Mouse (Mus musculus) megakaryocyte, embryonic 14.5 days (primary cell): ENCODE measurements around the gene Kank2. TPM values are rescaled to one million over a fixed set of nuclear protein-coding genes. Genes with fewer than 3 reads are reported as not detected.

ENCODE experiments used
- H3K27me3 ChIP-seq: replicated peaks from 2 replicates; pipeline ENCODE3; 2012; ENCODE audit warnings: inconsistent platforms
- H3K36me3 ChIP-seq: replicated peaks from 2 replicates; pipeline ENCODE3; 2012; ENCODE audit warnings: low read length, inconsistent platforms, mixed read lengths
- H3K4me1 ChIP-seq: 2 replicates; pipeline ENCODE4 v1.6.1; 2012; ENCODE audit warnings: inconsistent platforms
- H3K4me3 ChIP-seq: replicated peaks from 2 replicates; pipeline ENCODE3; 2012; ENCODE audit warnings: moderate library complexity, mild to moderate bottlenecking, inconsistent platforms
- H3K9me3 ChIP-seq: 2 replicates; pipeline ENCODE4 v1.6.1; 2012; ENCODE audit warnings: inconsistent platforms
- FLI1 ChIP-seq: IDR thresholded peaks from 2 replicates; pipeline ENCODE4 v1.6.1; 2012; ENCODE audit warnings: low read length, inconsistent platforms, mixed read lengths
- GATA1 ChIP-seq: IDR thresholded peaks from 3 replicates; pipeline ENCODE4 v1.6.1; 2012; ENCODE audit warnings: mixed read lengths, low read length, inconsistent platforms, borderline replicate concordance
- polyA plus RNA-seq: library from polyadenylated mRNA; stranded (reverse); fragments of >175 nt; gene quantifications from 2 replicates; pipeline ENCODE4 v1.2.3, GENCODE M21; 2012; ENCODE audit warnings: low replicate concordance; ENCODE audit not compliant: insufficient read depth

The Kank2 gene
- polyA plus RNA-seq, 1 experiment = 0.51 TPM

DNA sequence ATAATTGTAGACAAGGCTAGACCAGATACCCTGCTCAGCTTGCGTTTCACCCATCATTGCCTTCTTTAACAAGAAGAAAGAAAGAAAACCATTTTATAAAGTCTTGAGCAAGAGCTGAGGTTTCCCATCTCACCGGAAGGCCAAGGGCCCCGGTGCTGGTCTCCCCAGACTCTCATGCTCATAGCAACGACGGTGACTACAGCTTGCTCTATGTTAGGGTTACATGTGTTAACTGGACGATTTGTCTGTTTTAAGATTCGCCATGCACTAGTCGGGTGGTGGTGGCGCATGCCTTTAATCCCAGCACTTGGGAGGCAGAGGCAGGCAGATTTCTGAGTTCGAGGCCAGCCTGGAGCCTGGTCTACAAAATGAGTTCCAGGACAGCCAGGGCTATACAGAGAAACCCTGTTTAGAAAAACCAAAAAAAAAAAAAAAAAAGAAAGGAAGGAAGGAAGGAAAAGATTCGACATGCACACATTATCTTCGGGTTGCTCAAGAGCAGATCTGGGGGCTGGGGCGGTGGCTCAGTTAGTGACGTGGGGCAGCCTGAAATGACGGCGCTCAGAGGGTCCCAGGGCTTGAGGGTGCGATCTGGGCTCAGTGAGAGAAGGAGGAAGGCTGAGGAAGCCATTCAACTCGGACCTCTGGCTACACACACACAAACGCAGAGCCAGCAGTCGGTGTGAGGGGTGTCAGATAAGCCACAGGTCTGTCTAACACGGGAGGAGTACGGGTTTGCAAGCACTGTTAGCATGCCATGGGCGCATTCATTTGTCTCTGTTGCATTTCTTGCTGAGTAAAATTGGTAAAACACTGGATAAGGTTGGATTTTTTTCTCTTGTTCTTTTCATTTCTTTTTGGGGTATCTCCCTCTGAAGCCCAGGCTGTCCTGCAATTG, 73.1 kb downstream of the Kank2 start:
- Histone ChIP-seq H3K36me3 (peaks cover 58% of the 10 kb centered on the region), H3K4me1 (peaks cover 84% of the 10 kb centered on the region)

DNA sequence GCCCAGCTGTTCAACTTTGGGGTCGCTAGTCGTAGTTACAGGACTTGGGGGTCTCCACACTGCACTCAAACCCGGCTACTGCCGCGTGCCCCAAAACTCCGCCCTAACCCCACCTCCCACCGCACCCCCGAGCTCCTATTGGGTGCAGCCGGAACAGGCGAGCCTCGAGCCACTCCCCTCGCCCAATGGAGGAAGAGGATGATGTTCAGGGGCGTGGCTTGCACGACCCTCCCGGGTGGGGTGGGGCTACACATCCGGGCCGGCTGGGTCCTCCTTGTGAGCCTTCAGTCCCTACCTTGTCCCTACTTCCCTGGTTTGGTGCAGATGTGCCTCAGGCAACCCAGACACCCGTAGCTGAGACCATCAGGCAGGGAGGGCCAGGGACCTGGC, 74.4 kb downstream of the Kank2 start:
- peak overlapping the region; percentile 93 for H3K4me3 ChIP-seq
- peaks cover 47% of the 10 kb centered on the region for H3K36me3 ChIP-seq
- peaks cover 86% of the 10 kb centered on the region for H3K4me1 ChIP-seq
- no peaks in the 10 kb centered on the region for H3K27me3 ChIP-seq
- no peaks in the 10 kb centered on the region for H3K9me3 ChIP-seq
- TF ChIP-seq FLI1 = no peak
- no peak for TF ChIP-seq GATA1

More for the DNA sequence above, 73.1 kb downstream of the Kank2 start:
- no peaks in the 10 kb centered on the region for H3K27me3 ChIP-seq
- H3K9me3 ChIP-seq = no peaks in the 10 kb centered on the region
- H3K4me3 ChIP-seq = peak overlapping the region; percentile 93
- TF ChIP-seq FLI1 (no peak), GATA1 (no peak)

DNA sequence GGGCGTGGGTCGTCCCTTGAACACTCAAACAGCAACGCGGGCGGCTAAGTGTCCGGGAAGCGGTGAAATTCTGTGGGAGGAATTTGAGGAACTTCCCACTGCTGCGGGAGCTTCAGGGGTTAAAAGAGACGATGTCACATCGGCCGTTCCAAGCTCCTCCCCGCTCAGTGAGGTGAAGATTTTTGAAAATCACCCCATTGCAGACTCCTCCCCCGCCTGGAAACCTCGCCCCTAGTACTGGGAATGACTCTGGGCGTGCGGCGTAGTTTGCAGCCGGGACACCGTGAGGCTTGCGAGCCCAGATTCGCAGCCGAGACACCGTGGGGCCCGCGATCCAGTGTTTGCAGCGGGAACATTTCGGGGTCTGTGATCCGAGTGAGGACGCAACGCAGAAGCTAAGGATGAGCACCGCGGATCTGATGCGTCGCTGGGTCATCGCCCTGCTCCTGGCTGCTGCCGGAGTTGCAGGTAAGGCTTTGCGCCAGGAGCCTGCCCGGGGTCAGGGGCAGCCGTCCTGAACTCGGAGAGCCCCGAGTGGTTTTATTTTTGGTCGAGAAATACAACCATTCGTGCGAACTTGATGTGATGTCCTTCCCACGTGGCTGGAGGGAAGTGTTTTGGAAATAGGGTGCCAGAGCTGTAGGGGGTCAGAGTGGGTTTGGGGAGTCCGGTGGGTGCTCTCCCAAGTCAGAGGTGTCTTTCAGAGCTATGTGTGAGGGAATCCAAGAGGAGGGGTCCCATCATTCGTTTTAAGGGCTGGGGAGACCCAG, 75.0 kb downstream of the Kank2 start, which contains the start of gene Ldlr:
TSS of gene Ldlr (plus strand) at position 107 of the 770 bp plus-strand sequence.
- H3K9me3 ChIP-seq = no peaks in the 10 kb centered on the region
- no peak for TF ChIP-seq GATA1
- TF ChIP-seq FLI1 = no peak
- peaks cover 41% of the 10 kb centered on the region for H3K36me3 ChIP-seq
- no peaks in the 10 kb centered on the region for H3K27me3 ChIP-seq
- H3K4me3 ChIP-seq = peak within 1 kb of the TSS; percentile 93
- H3K4me1 ChIP-seq = peaks cover 86% of the 10 kb centered on the region

DNA sequence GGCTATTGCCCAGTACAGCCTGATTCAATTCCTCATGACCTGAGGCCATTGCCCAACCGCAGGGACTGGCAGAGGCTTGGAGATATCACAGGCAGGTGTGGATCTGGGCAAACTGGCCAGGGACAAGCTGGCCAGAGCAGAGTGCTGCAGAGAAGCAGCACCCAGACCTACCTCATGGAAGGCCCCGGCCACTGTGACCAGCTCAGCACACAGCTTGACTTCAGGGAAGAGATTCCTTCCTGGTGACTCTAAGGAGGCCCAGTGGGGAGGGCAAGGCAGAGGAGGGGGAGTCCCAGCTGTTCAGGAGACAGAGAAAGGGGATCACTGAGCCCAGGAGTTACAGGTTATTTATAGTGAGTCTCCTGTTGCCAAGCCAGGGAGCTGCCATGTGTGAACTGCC, 77.5 kb downstream of the Kank2 start:
- Histone ChIP-seq H3K36me3 (peaks cover 20% of the 10 kb centered on the region), H3K9me3 (no peaks in the 10 kb centered on the region)

DNA sequence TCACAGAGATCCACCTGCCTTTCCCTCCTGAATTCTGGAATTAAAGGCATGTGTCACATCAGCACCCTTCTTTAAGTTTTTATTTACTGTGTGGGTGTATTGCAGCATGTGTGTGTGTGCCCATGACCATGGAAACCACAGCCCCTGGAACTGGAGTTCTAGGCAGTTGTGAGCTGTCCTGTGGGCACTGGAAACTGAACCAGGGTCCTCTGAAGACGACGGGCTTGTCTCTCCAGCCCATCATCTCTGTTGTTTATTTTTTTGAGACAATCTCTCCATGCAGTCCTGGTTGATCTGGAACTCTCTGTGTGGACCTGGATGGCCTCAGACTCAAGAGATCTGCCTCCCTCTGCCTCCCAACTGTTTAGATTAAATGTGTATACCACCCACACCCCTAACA, 81.5 kb downstream of the Kank2 start:
- Histone ChIP-seq H3K4me3 (no peak overlapping the region), H3K4me1 (peaks cover 73% of the 10 kb centered on the region)
- no peak for TF ChIP-seq GATA1

More for the DNA sequence above, 77.5 kb downstream of the Kank2 start:
- Histone ChIP-seq H3K27me3 (no peaks in the 10 kb centered on the region), H3K4me1 (peaks cover 81% of the 10 kb centered on the region), H3K4me3 (no peak overlapping the region)
- TF ChIP-seq GATA1 (no peak), FLI1 (no peak)

More for the DNA sequence above, 81.5 kb downstream of the Kank2 start:
- Histone ChIP-seq H3K36me3 (peaks cover 18% of the 10 kb centered on the region), H3K27me3 (no peaks in the 10 kb centered on the region), H3K9me3 (0 out of 2 replicates have a peak, but pooled peaks cover 4% of the 10 kb centered on the region)

Other genes with a start within 250 kb of the Kank2 start
- 4.0 and 8.8 TPM in 2 replicates for gene Timm29, start 206.0 kb downstream of the Kank2 start, polyA plus RNA-seq
- gene Yipf2, start 205.9 kb downstream of the Kank2 start, polyA plus RNA-seq = 3.6 and 8.0 TPM in 2 replicates
- gene Smarca4, start 182.6 kb downstream of the Kank2 start, polyA plus RNA-seq = 87.8 and 89.2 TPM in 2 replicates
- 26.9 and 39.5 TPM in 2 replicates for gene Ldlr, start 75.3 kb downstream of the Kank2 start, polyA plus RNA-seq
- gene Spc24, start 38.4 kb downstream of the Kank2 start, polyA plus RNA-seq = 19.2 and 58.4 TPM in 2 replicates
- not detected in 2 replicates for gene Angptl8, start 36.8 kb upstream of the Kank2 start, polyA plus RNA-seq
- 1.1 and 3.0 TPM in 2 replicates for gene Dock6, start 53.9 kb upstream of the Kank2 start, polyA plus RNA-seq
- 1.7 and 4.9 TPM in 2 replicates for gene Rab3d, start 119.4 kb upstream of the Kank2 start, polyA plus RNA-seq
- 0.67 and 4.8 TPM in 2 replicates for gene Ccdc159, start 128.7 kb upstream of the Kank2 start, polyA plus RNA-seq
- 33.0 and 55.9 TPM in 2 replicates for gene Tmem205, start 128.8 kb upstream of the Kank2 start, polyA plus RNA-seq
- 3.1 and 6.4 TPM in 2 replicates for gene Plppr2, start 138.3 kb upstream of the Kank2 start, polyA plus RNA-seq
- gene Swsap1, start 157.0 kb upstream of the Kank2 start, polyA plus RNA-seq = 3.9 and 5.9 TPM in 2 replicates
- 171 and 223 TPM in 2 replicates for gene Epor, start 164.8 kb upstream of the Kank2 start, polyA plus RNA-seq
- gene Rgl3, start 190.7 kb upstream of the Kank2 start, polyA plus RNA-seq = 2.2 and 5.6 TPM in 2 replicates
- 0.18 TPM in 1 of 2 replicates, not detected in the other for gene Ccdc151, start 203.9 kb upstream of the Kank2 start, polyA plus RNA-seq
- gene Prkcsh, start 204.1 kb upstream of the Kank2 start, polyA plus RNA-seq = 194 and 215 TPM in 2 replicates